Mouse (Mus musculus) megakaryocyte, adult 5-6 weeks (primary cell): ENCODE data around the gene Dlx2. TPM values are rescaled to one million over a fixed set of nuclear protein-coding genes. Genes with fewer than 3 reads are reported as not detected.
A peak's percentile ranks its signal among the peaks of the same experiment; 100 is the strongest.

ENCODE experiments used
- ATAC-seq: 2 replicates; pipeline ENCODE4 v1.8.0; 2016; ENCODE audit warnings: mild to moderate bottlenecking, inconsistent platforms; ENCODE audit not compliant: poor library complexity, severe bottlenecking
- total RNA-seq, 2 experiments: library from RNA; stranded (forward) in 1 of 2; stranded (reverse) in 1 of 2; fragments of 153-499, 151-499 nt in 1 of 2; fragments of 221-1000, 200-1000 nt in 1 of 2; gene quantifications; 2 replicates each; pipeline versions ENCODE4 v1.2.3 to v1.2.4; 2015 to 2017

Dlx2 gene
- total RNA-seq, 2 experiments from 2014 or later, result not detected

- ATAC-seq, result no peak
These were observed 5.7 kb downstream of the Dlx2 start for GRCm38 (mm10) chr2:71540611-71541417.

GRCm38 (mm10) chr2:71534242-71535052, 12.1 kb downstream of the Dlx2 start:
- ATAC-seq, result no peak

- ATAC-seq, result no peak
These were observed 13.5 kb downstream of the Dlx2 start for GRCm38 (mm10) chr2:71533094-71533493.

DNA sequence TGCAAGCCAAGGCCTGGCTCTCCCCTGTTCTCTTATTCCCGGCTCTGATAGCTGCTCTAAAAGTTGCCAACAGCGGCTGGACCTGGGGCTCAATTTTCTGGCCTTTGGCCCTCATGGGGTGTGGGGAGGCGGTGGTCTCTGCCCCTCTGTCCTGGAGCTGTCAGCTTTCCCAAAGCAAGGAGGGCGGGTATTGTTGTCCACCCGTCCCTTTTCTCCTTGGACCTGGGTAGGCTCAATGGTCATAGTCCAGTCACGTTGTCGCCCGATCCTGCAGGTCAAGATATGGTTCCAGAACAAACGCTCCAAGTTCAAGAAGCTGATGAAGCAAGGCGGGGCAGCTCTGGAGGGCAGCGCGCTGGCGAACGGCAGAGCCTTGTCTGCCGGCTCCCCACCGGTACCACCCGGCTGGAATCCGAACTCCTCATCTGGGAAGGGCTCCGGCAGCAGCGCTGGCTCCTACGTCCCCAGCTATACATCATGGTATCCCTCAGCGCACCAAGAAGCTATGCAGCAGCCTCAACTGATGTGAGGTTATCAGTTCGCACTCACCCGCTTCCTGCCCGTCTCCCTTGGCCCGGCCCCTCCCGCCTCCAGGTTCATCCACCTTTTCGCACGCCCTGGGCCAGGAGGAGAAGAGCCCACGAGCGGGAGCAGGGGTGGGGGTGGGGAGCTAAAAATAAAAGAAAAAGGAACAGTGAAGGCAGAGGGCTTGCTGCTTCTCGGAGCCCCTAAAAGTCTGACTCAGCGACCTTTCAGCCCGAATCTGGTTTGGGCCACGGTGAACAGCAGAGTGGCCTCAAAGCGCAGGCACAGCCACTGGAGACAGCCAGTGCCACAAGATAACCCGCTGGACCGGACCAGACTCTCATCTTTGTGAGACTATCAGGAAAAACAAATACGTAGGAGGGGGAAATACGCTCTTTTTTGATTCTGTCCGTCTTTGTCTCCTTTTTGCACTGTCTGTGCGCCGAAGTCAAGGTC, 14.3 kb downstream of the Dlx2 start:
- ATAC-seq, result no peak

DNA sequence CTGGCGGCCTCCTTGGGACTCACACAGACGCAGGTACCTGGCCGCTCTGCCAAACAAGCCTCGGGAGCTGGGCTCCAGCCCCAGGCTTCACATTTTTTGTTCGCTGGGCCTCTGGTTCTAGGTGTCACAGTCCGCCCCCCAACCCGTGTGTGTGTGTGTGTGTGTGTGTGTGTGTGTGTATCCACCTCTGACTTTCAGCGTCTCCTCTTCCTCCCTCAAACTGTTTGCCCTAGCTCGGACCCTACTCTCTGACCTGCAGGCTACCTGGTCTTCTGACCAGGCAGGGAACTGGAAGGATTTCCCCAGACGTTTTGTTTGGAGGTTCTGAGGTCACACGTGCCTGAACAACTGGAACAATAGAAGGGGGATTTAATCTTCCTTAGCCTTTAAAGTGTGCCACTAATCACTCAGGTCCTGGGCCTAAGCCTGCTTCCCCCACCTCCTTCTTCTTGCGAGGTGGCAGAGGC, 15.4 kb downstream of the Dlx2 start:
- no peak for ATAC-seq

DNA sequence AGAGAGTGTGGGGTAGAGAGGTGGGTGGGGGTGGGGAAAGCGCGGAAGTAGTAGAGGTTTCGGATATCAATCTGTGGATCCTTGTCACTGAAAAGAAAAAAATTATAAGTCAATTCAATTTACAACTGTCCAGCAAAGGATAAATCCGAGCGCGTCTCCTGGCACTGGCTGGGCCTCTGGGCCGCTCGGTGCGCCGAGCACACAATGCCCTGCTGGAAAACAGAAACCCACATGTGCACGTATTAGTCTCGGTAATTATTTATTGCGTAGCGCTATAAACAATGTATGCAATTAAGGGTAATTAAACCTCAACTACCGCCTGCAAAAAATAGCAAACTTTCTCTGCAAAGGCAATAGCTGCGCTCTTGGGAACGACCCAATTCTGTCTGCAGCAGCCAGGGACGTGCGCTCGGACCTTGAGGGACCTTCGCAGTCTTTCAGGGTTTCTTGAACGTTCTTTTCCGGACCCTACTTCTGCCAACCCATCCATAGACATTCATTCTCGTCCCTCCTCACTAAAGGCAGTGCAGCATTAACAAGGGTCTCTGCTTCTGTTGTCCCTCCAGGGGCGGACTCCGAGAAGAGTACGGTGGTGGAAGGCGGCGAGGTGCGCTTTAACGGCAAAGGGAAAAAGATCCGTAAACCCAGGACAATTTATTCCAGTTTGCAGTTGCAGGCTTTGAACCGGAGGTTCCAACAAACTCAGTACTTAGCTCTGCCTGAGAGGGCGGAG, 16.0 kb downstream of the Dlx2 start:
- no peak for ATAC-seq

DNA sequence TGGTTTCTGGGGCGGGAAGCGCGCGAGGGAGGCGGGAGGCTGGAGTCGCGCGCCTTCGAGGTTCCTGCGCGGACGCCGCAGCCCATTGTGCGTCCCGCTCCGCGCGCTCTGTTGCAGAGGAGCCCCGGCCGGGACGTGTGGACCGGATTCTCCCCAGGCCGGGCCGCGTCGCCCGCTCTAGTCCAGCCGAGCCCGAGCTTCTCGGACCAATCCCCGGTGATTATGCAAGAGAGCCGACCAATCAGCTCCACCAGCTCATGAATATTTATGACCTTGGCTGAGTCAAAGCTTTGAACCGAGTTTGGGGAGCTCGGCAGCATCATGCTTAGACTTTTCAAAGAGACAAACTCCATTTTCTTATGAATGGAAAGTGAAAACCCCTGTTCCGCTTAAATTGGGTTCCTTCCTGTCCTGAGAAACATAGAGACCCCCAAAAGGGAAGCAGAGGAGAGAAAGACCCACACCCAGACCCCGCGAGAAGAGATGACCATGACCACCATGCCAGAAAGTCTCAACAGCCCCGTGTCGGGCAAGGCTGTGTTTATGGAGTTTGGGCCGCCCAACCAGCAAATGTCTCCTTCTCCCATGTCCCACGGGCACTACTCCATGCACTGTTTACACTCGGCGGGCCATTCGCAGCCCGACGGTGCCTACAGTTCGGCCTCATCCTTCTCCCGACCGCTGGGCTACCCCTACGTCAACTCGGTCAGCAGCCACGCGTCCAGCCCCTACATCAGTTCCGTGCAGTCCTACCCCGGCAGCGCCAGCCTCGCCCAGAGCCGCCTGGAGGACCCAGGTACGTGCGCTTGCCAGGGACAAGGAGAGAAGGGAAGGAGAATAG, 16.8 kb downstream of the Dlx2 start:
- peak; percentile 78 for ATAC-seq

GRCm38 (mm10) chr2:71528714-71529510, 17.6 kb downstream of the Dlx2 start:
- ATAC-seq, result no peak

DNA sequence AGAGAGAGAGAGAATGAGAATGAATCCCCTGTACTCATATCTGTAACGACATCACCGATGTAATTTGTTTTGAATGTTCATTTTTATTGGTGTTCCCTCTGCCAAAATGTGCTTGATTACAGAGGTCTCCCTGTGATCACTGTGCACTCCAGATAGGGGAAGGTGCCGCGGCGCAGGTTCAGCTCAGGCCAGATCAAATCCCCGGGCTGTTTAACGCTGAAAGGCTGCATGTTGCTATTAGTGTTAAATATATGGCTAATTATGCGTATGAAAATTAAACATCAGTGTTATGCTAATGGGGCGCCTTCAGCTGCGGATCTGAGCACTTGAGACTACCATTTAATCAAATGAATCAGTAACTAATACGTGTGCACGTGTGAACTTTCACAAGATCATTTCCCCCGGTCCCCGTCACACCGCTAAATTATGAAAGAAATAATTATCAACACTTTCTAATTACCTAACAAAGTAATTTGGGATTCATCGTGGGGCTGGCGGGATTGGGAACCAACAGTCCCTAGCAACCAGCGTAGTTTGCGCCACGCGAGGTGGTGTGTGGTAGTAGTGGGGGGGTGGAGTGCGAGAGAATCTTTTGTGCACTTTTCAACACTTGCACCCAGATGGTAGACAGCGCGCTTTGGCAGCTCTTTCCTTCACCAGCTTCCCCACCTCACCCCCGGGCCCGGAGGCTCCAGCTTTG, 18.4 kb downstream of the Dlx2 start, which contains the start of gene Dlx1:
Gene Dlx1, plus strand, starts transcription at position 100 of the 700 bp plus-strand sequence.
- no peak for ATAC-seq

DNA sequence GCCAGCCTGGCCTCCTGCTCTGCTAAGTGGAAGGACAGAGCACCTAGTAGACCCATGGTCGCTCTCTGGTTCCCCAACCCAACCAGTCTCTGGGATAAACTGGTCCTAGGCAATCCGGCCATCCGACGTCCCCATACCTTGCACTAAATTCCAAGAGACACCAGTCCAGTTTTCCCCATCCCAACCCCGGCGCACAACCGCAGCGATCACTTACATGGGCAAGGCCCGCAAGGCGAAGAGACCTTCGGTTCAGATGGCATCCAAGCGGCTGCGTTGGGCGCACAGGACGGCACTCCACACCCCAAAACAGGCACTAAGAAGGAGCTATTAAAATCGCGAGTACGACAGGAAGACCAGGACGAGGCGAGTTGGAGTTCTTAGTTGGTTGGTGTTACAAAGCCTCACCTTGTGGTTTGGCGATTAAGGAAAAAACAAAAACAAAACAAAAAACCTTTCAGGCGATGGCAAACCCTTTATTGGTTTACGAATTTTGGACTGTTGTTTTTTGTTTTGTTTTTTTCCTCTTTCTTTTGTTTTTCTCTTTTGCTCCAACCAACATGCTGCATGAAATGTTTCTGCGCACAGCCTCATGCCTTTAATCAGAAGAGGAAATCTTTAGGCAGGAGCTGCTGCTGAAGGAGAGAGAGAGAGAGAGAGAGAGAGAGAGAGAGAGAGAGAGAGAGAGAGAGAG, 19.1 kb downstream of the Dlx2 start:
- ATAC-seq, result no peak

GRCm38 (mm10) chr2:71526595-71527322, 19.8 kb downstream of the Dlx2 start:
- no peak for ATAC-seq

- no peak for ATAC-seq
These were observed 21.8 kb downstream of the Dlx2 start for GRCm38 (mm10) chr2:71524763-71525162.

- no peak for ATAC-seq
These were observed 23.1 kb downstream of the Dlx2 start for GRCm38 (mm10) chr2:71523431-71523830.

- ATAC-seq, result no peak
These were observed 23.7 kb downstream of the Dlx2 start for GRCm38 (mm10) chr2:71522871-71523270.

- no peak for ATAC-seq
These were observed 29.0 kb downstream of the Dlx2 start for GRCm38 (mm10) chr2:71517466-71518099.

GRCm38 (mm10) chr2:71516995-71517394, 29.6 kb downstream of the Dlx2 start:
- ATAC-seq, result no peak
